Mouse (Mus musculus) ZHBTc4 (cell line): ENCODE measurements around the gene Pip5k1b.
A peak's percentile ranks its signal among the peaks of the same experiment; 100 is the strongest.

ENCODE experiments used
- DNase-seq: peaks from one replicate; pipeline ENCODE4 v3.0.0-alpha.2; 2011; ENCODE audit warnings: low read depth, low spot score

The Pip5k1b gene

GRCm38 (mm10) chr19:24416975-24417658 is 138.6 kb downstream of the Pip5k1b start:
- DNase-seq = no peak

GRCm38 (mm10) chr19:24415778-24416621 is 139.7 kb downstream of the Pip5k1b start:
- no peak for DNase-seq

GRCm38 (mm10) chr19:24408863-24409564 is 146.7 kb downstream of the Pip5k1b start:
- DNase-seq = peak; percentile 12

- no peak for DNase-seq
Measured at GRCm38 (mm10) chr19:24404716-24405115, 151.0 kb downstream of the Pip5k1b start.

- DNase-seq = no peak
Measured at GRCm38 (mm10) chr19:24403245-24403644, 152.4 kb downstream of the Pip5k1b start.

GRCm38 (mm10) chr19:24393920-24394319 is 161.8 kb downstream of the Pip5k1b start:
- no peak for DNase-seq

GRCm38 (mm10) chr19:24391519-24392251 is 164.0 kb downstream of the Pip5k1b start:
- DNase-seq = no peak

GRCm38 (mm10) chr19:24386956-24387865 is 168.5 kb downstream of the Pip5k1b start:
- DNase-seq = no peak

- no peak for DNase-seq
Measured at GRCm38 (mm10) chr19:24378470-24378869, 177.2 kb downstream of the Pip5k1b start.

- DNase-seq = no peak
Measured at GRCm38 (mm10) chr19:24371763-24372640, 183.7 kb downstream of the Pip5k1b start.

- no peak for DNase-seq
Measured at GRCm38 (mm10) chr19:24368419-24368818, 187.3 kb downstream of the Pip5k1b start.

- DNase-seq = no peak
Measured at GRCm38 (mm10) chr19:24367722-24368121, 187.9 kb downstream of the Pip5k1b start.

GRCm38 (mm10) chr19:24366747-24367146 is 188.9 kb downstream of the Pip5k1b start:
- DNase-seq = no peak

- DNase-seq = peak; percentile 7
Measured at GRCm38 (mm10) chr19:24362626-24363321, 192.9 kb downstream of the Pip5k1b start.

GRCm38 (mm10) chr19:24359270-24359669 is 196.4 kb downstream of the Pip5k1b start:
- no peak for DNase-seq

- peak; percentile 68 for DNase-seq
Measured at GRCm38 (mm10) chr19:24352298-24352959, 203.2 kb downstream of the Pip5k1b start.

GRCm38 (mm10) chr19:24344501-24344900 is 211.2 kb downstream of the Pip5k1b start:
- no peak for DNase-seq

- no peak for DNase-seq
Measured at GRCm38 (mm10) chr19:24342786-24343185, 212.9 kb downstream of the Pip5k1b start.
